Mouse (Mus musculus): ENCODE measurements around the gene Sox2.

Gene Sox2

GRCm38 (mm10) chr3:34642498-34642941, 7.7 kb upstream of the Sox2 start:
- in situ Hi-C loops (cut with MboI, MseI) = loop anchor here (5.0 to 25.0 kb wide), 2 partner anchors 680 to 840 kb away; no protein-coding TSS in a partner anchor

DNA sequence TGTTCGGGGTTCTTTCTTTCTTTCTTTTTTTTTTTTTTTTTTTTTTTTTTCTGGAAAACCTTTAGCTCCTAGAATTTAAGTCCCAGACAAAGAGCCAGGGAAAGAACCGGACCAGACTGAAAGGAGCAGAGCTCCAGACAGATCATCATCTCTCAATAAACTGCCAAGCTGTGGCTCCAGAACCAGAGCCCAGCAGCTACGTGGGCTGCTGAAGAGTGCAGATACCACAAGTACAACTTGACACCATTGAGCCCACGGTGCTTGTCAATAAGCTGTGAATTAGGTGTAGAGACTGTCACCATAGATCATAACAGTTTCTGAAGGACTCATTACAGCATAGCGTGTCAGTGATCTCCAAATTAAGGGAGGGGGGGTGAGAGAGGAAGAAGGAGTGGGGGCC, 7.1 kb upstream of the Sox2 start:
- in situ Hi-C loops (cut with MboI, MseI) = loop anchor here (5.0 to 25.0 kb wide), 2 partner anchors 681 to 839 kb away; no protein-coding TSS in a partner anchor

- in situ Hi-C loops (cut with MboI, MseI) = loop anchor here (5.0 to 25.0 kb wide), 2 partner anchors 681 to 839 kb away; no protein-coding TSS in a partner anchor
Observed at GRCm38 (mm10) chr3:34643536-34644115, 6.6 kb upstream of the Sox2 start.

- in situ Hi-C loops (cut with MboI, MseI) = loop anchor here (25.0 kb wide), 1 partner anchor 684 kb away; no protein-coding TSS in a partner anchor
Observed at GRCm38 (mm10) chr3:34646169-34646568, 4.0 kb upstream of the Sox2 start.

DNA sequence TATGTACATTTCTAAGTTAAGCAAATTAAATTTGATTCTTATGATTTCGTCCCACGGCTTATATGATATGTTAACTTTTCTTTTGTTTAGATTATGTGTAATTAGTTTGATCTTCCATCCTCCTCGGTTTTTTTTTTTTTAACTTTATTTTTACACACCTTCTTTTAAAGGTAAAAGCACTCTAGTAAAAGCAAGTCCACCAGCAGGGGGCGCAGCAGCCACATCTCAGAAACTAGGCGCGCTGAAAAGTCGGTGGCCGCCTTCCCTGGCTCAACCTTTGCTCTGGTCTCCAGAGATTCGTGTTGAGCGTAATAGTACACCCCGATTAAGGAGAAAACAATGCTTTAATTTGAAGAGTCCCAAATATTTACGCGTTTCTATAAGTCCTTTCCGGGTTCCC, 2.5 kb upstream of the Sox2 start:
- in situ Hi-C loops (cut with MboI, MseI) = loop anchor here (25.0 kb wide), 1 partner anchor 685 kb away; no protein-coding TSS in a partner anchor

- in situ Hi-C loops (cut with MboI, MseI) = loop anchor here (25.0 kb wide), 1 partner anchor 686 kb away; no protein-coding TSS in a partner anchor
Observed at GRCm38 (mm10) chr3:34648105-34648832, 1.9 kb upstream of the Sox2 start.

GRCm38 (mm10) chr3:34648833-34649719, 1.1 kb upstream of the Sox2 start:
- in situ Hi-C loops (cut with MboI, MseI) = loop anchor here (25.0 kb wide), 1 partner anchor 687 kb away; no protein-coding TSS in a partner anchor

- in situ Hi-C loops (cut with MboI, MseI) = loop anchor here (25.0 kb wide), 1 partner anchor 687 kb away; no protein-coding TSS in a partner anchor
Observed at GRCm38 (mm10) chr3:34650621-34651361, 586 bp downstream of the Sox2 start.

GRCm38 (mm10) chr3:34651486-34652170, 1.4 kb downstream of the Sox2 start:
- in situ Hi-C loops (cut with MboI, MseI) = loop anchor here (25.0 kb wide), 1 partner anchor 686 kb away; no protein-coding TSS in a partner anchor

DNA sequence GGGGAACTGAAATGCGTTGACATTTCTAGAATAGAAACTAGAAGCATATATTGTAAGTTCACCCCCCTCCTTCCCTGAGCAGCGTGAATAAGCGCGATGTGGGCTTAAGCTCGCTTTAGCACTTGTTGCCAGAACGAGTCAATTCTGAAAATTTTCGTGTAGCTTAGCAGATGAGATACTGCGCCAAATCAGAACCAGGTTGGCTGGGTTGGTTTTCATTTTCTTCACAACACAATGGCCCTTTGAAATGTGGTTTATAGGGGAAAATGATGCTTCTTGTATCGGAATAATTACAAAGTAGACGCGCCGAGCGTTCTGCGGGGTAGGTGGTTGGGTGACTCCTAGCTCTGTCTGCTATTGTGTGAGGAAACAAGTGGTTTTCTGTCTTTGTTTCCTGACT, 2.4 kb downstream of the Sox2 start:
- in situ Hi-C loops (cut with MboI, MseI) = loop anchor here (25.0 kb wide), 1 partner anchor 685 kb away; no protein-coding TSS in a partner anchor

GRCm38 (mm10) chr3:34653235-34653976, 3.2 kb downstream of the Sox2 start:
- in situ Hi-C loops (cut with MboI, MseI) = loop anchor here (25.0 kb wide), 1 partner anchor 684 kb away; no protein-coding TSS in a partner anchor

GRCm38 (mm10) chr3:34653977-34654500, 3.8 kb downstream of the Sox2 start:
- in situ Hi-C loops (cut with MboI, MseI) = loop anchor here (25.0 kb wide), 1 partner anchor 683 kb away; no protein-coding TSS in a partner anchor

DNA sequence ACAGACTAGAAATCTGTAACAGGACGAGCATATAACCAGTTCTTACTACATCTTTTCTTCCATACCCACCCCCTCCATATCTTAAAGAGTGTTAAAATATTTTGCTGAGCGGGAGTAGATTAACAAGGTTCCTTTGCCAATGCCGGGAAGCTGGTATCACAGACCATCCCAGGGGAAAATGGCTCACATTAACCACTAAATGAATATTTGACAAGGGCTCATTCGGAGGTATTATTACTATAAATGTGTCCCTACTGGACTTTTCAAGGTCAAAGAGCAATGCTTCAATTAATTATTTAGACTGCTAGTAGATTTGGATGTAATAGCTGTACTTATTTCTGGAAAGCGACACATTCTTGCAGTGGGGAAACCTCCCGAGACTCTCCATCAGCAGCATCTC, 4.6 kb downstream of the Sox2 start:
- in situ Hi-C loops (cut with MboI, MseI) = loop anchor here (25.0 kb wide), 1 partner anchor 683 kb away; no protein-coding TSS in a partner anchor

DNA sequence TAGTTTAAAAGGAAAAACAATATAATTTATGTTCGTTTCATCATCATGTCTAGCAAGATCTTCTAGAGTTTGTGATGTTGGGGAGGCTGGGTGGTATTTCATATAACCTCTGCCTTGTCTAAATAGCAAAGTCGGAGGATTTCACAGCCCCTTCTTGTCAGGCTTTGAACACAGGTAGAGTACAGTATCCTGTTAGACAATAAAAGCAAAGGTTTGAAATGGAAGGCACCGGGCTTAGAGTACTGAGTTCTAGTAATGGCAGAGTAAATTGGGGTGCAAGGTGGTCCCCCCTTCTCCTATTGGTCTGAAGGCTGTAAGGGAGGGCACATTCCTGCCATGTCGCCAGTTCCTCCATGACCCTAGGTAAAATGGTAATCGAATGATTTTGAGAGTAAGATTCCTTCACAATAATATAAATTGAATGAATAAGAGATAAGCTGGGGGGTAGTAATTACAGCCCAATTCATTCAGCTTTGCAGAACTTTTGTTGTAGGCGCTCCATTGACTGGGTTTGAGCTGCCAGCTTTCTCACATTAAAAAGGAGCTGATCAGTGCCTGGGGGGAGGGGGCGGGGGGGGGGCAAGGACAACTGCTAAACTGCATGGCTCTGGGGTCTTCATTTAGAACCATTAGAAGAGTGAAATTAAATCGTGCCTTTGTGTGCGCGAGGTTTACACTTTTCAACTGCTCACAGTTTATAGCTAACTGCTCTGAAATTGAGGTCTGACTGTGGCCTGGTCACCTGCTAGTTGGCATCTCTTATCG, 5.3 kb downstream of the Sox2 start:
- in situ Hi-C loops (cut with MboI, MseI) = loop anchor here (25.0 kb wide), 1 partner anchor 682 kb away; no protein-coding TSS in a partner anchor

DNA sequence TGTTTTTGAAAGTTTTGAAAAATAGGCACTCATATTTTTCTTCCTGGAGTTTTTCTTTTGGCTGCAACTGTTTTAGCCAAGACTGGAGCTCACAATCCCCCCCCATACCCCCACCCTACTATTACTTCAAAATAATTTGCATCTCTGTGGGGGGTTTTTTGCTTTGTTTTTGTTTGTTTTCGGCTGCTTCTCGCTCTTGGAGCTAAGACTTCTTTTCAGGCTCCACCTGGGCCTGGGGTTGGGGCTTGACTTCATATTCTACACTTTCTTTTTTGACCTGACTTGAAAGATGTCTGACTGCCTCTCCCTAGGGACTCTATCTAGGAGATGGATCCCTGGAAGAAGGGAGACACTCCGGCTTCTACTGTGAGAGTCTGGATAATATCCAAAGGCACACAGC, 5.9 kb downstream of the Sox2 start:
- in situ Hi-C loops (cut with MboI, MseI) = loop anchor here (25.0 kb wide), 1 partner anchor 681 kb away; no protein-coding TSS in a partner anchor

DNA sequence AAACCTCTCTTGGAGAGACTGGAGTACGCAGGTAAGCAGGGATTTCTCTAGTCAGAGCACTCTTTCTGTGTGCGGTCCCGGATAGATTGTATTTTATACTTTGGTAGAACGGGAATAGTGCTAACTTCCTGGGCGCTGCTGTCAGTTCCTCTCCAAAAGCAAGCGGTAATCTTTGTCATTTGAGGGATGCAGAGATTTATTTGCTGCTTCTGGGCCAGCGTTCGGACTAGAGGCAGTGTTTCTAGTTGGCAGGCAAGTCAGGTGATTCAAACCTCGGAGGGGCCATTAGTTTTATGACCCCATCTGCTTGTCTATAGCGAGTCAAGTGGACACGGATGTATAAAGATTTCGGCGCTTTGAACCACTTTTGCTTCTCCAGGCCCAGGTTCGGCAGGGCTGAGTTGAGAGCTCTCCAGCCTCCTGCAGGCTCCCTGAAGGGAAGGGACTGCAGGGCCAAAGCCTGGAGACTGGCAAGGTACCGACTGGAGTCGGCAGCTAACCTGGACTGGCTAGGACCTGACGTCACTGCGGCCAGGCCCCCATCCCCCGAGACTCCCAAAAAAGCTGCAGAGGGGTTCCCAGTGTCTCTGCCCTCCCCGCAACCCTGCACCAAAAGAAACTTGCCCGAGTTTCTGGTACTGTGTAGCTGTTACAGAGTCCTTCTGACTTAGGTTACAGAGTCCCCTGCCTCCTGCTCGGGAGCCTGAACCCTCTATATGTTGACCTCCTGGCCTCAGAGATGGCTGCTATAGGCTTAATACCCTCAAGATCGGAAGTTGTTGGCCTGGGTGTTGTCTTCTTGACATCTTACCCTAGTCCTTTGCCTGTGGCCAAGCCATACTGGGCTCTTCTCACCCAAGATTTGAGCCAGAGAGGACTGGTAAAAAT, 6.9 kb downstream of the Sox2 start:
- in situ Hi-C loops (cut with MboI, MseI) = loop anchor here (25.0 kb wide), 1 partner anchor 680 kb away; no protein-coding TSS in a partner anchor

DNA sequence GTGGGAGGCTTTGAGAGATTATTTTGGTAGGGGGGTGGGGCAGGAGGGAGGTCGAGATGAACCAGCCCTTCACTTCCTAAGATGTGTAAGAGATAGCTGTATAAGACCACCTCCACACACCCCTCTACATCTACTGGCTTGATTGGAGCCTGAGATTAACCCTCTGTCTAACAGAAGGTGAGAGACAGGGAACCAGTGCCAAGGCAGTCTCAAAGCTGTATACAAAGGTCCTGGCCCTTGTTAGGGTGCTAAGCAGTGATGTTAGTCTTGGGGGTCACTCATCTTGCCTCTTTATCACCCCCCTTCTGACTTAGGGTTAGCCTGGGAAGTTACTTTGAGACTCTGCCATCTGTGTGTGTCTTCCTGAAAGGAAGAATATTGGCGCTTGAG, 7.5 kb downstream of the Sox2 start:
- in situ Hi-C loops (cut with MboI, MseI) = loop anchor here (25.0 kb wide), 1 partner anchor 680 kb away; no protein-coding TSS in a partner anchor

All from T-helper 1 cell (primary cell).